Mouse (Mus musculus): Measurements from ENCODE around the gene Abhd5. TPM values are rescaled to one million over a fixed set of nuclear protein-coding genes. Genes with fewer than 3 reads are reported as not detected.

Abhd5 gene
- polyA plus RNA-seq, 1 experiment from 2014 or later, result 23.4 TPM

GRCm38 (mm10) chr9:122314942-122315341 is 36.5 kb upstream of the Abhd5 start:
- no peaks in the 10 kb centered on the region for H3K9me3 ChIP-seq (ENCODE audit: control insufficient read depth, low read length)
- no peak overlapping the region for H3K9ac ChIP-seq (replicated peaks; ENCODE audit: low read depth, low read length)
- H3K4me1 ChIP-seq (ENCODE audit: control insufficient read depth, insufficient read depth, low read length), result no peaks in the 10 kb centered on the region
- H3K4me2 ChIP-seq (ENCODE audit: low read depth, low read length), result no peak overlapping the region
- no peak overlapping the region for H3K27ac ChIP-seq (ENCODE audit: low read depth, low read length)
- H3K27me3 ChIP-seq (ENCODE audit: control insufficient read depth, insufficient read depth, low read length), result no peaks in the 10 kb centered on the region
- 42% methylated on average over 4 of the region's 4 CpGs for WGBS
- no peak overlapping the region for H3K4me3 ChIP-seq (ENCODE audit: low read depth, low read length)
- H3K36me3 ChIP-seq (ENCODE audit: control insufficient read depth, insufficient read depth, low read length), result no peaks in the 10 kb centered on the region
- ATAC-seq (ENCODE audit: low read depth), result no peak

- Histone ChIP-seq H3K9me3 (ENCODE audit: control insufficient read depth, low read length) (no peaks in the 10 kb centered on the region), H3K9ac (replicated peaks; ENCODE audit: low read depth, low read length) (no peak overlapping the region), H3K4me2 (ENCODE audit: low read depth, low read length) (no peak overlapping the region), H3K4me1 (ENCODE audit: control insufficient read depth, insufficient read depth, low read length) (no peaks in the 10 kb centered on the region), H3K36me3 (ENCODE audit: control insufficient read depth, insufficient read depth, low read length) (no peaks in the 10 kb centered on the region), H3K27ac (ENCODE audit: low read depth, low read length) (no peak overlapping the region), H3K4me3 (ENCODE audit: low read depth, low read length) (no peak overlapping the region), H3K27me3 (ENCODE audit: control insufficient read depth, insufficient read depth, low read length) (no peaks in the 10 kb centered on the region)
- WGBS, result 43% methylated on average over 11 of the region's 11 CpGs
- ATAC-seq (ENCODE audit: low read depth), result no peak
Observed at GRCm38 (mm10) chr9:122315501-122315900, 35.9 kb upstream of the Abhd5 start.

- no peaks in the 10 kb centered on the region for H3K27me3 ChIP-seq (ENCODE audit: control insufficient read depth, insufficient read depth, low read length)
- WGBS, result 93% methylated on average over 7 of the region's 7 CpGs
- no peak overlapping the region for H3K4me3 ChIP-seq (ENCODE audit: low read depth, low read length)
- no peak overlapping the region for H3K9ac ChIP-seq (replicated peaks; ENCODE audit: low read depth, low read length)
- H3K4me1 ChIP-seq (ENCODE audit: control insufficient read depth, insufficient read depth, low read length), result no peaks in the 10 kb centered on the region
- H3K4me2 ChIP-seq (ENCODE audit: low read depth, low read length), result no peak overlapping the region
- ATAC-seq (ENCODE audit: low read depth), result no peak
- H3K27ac ChIP-seq (ENCODE audit: low read depth, low read length), result no peak overlapping the region
- H3K9me3 ChIP-seq (ENCODE audit: control insufficient read depth, low read length), result no peaks in the 10 kb centered on the region
- no peaks in the 10 kb centered on the region for H3K36me3 ChIP-seq (ENCODE audit: control insufficient read depth, insufficient read depth, low read length)
Observed at GRCm38 (mm10) chr9:122316562-122316961, 34.8 kb upstream of the Abhd5 start.

- Histone ChIP-seq H3K27ac (ENCODE audit: low read depth, low read length) (no peak overlapping the region), H3K4me1 (ENCODE audit: control insufficient read depth, insufficient read depth, low read length) (no peaks in the 10 kb centered on the region), H3K27me3 (ENCODE audit: control insufficient read depth, insufficient read depth, low read length) (no peaks in the 10 kb centered on the region), H3K4me3 (ENCODE audit: low read depth, low read length) (no peak overlapping the region), H3K36me3 (ENCODE audit: control insufficient read depth, insufficient read depth, low read length) (no peaks in the 10 kb centered on the region), H3K9ac (replicated peaks; ENCODE audit: low read depth, low read length) (no peak overlapping the region), H3K4me2 (ENCODE audit: low read depth, low read length) (no peak overlapping the region), H3K9me3 (ENCODE audit: control insufficient read depth, low read length) (no peaks in the 10 kb centered on the region)
- WGBS, result 93% methylated on average over 4 of the region's 4 CpGs
- no peak for ATAC-seq (ENCODE audit: low read depth)
Observed at GRCm38 (mm10) chr9:122320626-122321025, 30.8 kb upstream of the Abhd5 start.

GRCm38 (mm10) chr9:122322356-122322755 is 29.1 kb upstream of the Abhd5 start:
- 81% methylated on average over 3 of the region's 3 CpGs for WGBS
- no peak for ATAC-seq (ENCODE audit: low read depth)
- no peak overlapping the region for H3K4me2 ChIP-seq (ENCODE audit: low read depth, low read length)
- no peaks in the 10 kb centered on the region for H3K9me3 ChIP-seq (ENCODE audit: control insufficient read depth, low read length)
- no peaks in the 10 kb centered on the region for H3K27me3 ChIP-seq (ENCODE audit: control insufficient read depth, insufficient read depth, low read length)
- no peak overlapping the region for H3K27ac ChIP-seq (ENCODE audit: low read depth, low read length)
- H3K4me1 ChIP-seq (ENCODE audit: control insufficient read depth, insufficient read depth, low read length), result no peaks in the 10 kb centered on the region
- H3K36me3 ChIP-seq (ENCODE audit: control insufficient read depth, insufficient read depth, low read length), result no peaks in the 10 kb centered on the region
- H3K9ac ChIP-seq (replicated peaks; ENCODE audit: low read depth, low read length), result no peak overlapping the region
- H3K4me3 ChIP-seq (ENCODE audit: low read depth, low read length), result no peak overlapping the region

- Histone ChIP-seq H3K27me3 (ENCODE audit: control insufficient read depth, insufficient read depth, low read length) (no peaks in the 10 kb centered on the region), H3K27ac (ENCODE audit: low read depth, low read length) (no peak overlapping the region), H3K36me3 (ENCODE audit: control insufficient read depth, insufficient read depth, low read length) (no peaks in the 10 kb centered on the region), H3K9me3 (ENCODE audit: control insufficient read depth, low read length) (no peaks in the 10 kb centered on the region), H3K9ac (replicated peaks; ENCODE audit: low read depth, low read length) (no peak overlapping the region), H3K4me1 (ENCODE audit: control insufficient read depth, insufficient read depth, low read length) (no peaks in the 10 kb centered on the region), H3K4me3 (ENCODE audit: low read depth, low read length) (no peak overlapping the region), H3K4me2 (ENCODE audit: low read depth, low read length) (no peak overlapping the region)
- WGBS, result 95% methylated on average over 1 of the region's 1 CpGs
- ATAC-seq (ENCODE audit: low read depth), result no peak
Observed at GRCm38 (mm10) chr9:122325996-122326395, 25.4 kb upstream of the Abhd5 start.

- no peak overlapping the region for H3K4me3 ChIP-seq (ENCODE audit: low read depth, low read length)
- no peaks in the 10 kb centered on the region for H3K9me3 ChIP-seq (ENCODE audit: control insufficient read depth, low read length)
- no peaks in the 10 kb centered on the region for H3K36me3 ChIP-seq (ENCODE audit: control insufficient read depth, insufficient read depth, low read length)
- no peak overlapping the region for H3K4me2 ChIP-seq (ENCODE audit: low read depth, low read length)
- no peak overlapping the region for H3K9ac ChIP-seq (replicated peaks; ENCODE audit: low read depth, low read length)
- no peaks in the 10 kb centered on the region for H3K27me3 ChIP-seq (ENCODE audit: control insufficient read depth, insufficient read depth, low read length)
- H3K4me1 ChIP-seq (ENCODE audit: control insufficient read depth, insufficient read depth, low read length), result no peaks in the 10 kb centered on the region
- ATAC-seq (ENCODE audit: low read depth), result no peak
- H3K27ac ChIP-seq (ENCODE audit: low read depth, low read length), result no peak overlapping the region
- WGBS, result 82% methylated on average over 3 of the region's 3 CpGs
Observed at GRCm38 (mm10) chr9:122328199-122328598, 23.2 kb upstream of the Abhd5 start.

- Histone ChIP-seq H3K27me3 (ENCODE audit: control insufficient read depth, insufficient read depth, low read length) (no peaks in the 10 kb centered on the region), H3K36me3 (ENCODE audit: control insufficient read depth, insufficient read depth, low read length) (no peaks in the 10 kb centered on the region), H3K27ac (ENCODE audit: low read depth, low read length) (no peak overlapping the region), H3K9me3 (ENCODE audit: control insufficient read depth, low read length) (no peaks in the 10 kb centered on the region), H3K4me3 (ENCODE audit: low read depth, low read length) (no peak overlapping the region), H3K4me2 (ENCODE audit: low read depth, low read length) (no peak overlapping the region), H3K9ac (replicated peaks; ENCODE audit: low read depth, low read length) (no peak overlapping the region), H3K4me1 (ENCODE audit: control insufficient read depth, insufficient read depth, low read length) (no peaks in the 10 kb centered on the region)
- no peak for ATAC-seq (ENCODE audit: low read depth)
- WGBS, result 80% methylated on average over 2 of the region's 2 CpGs
Observed at GRCm38 (mm10) chr9:122336677-122337076, 14.7 kb upstream of the Abhd5 start.

- Histone ChIP-seq H3K4me3 (ENCODE audit: low read depth, low read length) (no peak overlapping the region), H3K4me2 (ENCODE audit: low read depth, low read length) (no peak overlapping the region), H3K9ac (replicated peaks; ENCODE audit: low read depth, low read length) (no peak overlapping the region), H3K9me3 (ENCODE audit: control insufficient read depth, low read length) (no peaks in the 10 kb centered on the region), H3K36me3 (ENCODE audit: control insufficient read depth, insufficient read depth, low read length) (no peaks in the 10 kb centered on the region), H3K27me3 (ENCODE audit: control insufficient read depth, insufficient read depth, low read length) (no peaks in the 10 kb centered on the region), H3K4me1 (ENCODE audit: control insufficient read depth, insufficient read depth, low read length) (no peaks in the 10 kb centered on the region), H3K27ac (ENCODE audit: low read depth, low read length) (no peak overlapping the region)
- 42% methylated on average over 8 of the region's 8 CpGs for WGBS
- no peak for ATAC-seq (ENCODE audit: low read depth)
Observed at GRCm38 (mm10) chr9:122337510-122337931, 13.9 kb upstream of the Abhd5 start.

- Histone ChIP-seq H3K4me3 (ENCODE audit: low read depth, low read length) (no peak overlapping the region), H3K36me3 (ENCODE audit: control insufficient read depth, insufficient read depth, low read length) (no peaks in the 10 kb centered on the region), H3K9me3 (ENCODE audit: control insufficient read depth, low read length) (no peaks in the 10 kb centered on the region), H3K27me3 (ENCODE audit: control insufficient read depth, insufficient read depth, low read length) (no peaks in the 10 kb centered on the region), H3K9ac (replicated peaks; ENCODE audit: low read depth, low read length) (no peak overlapping the region), H3K4me1 (ENCODE audit: control insufficient read depth, insufficient read depth, low read length) (no peaks in the 10 kb centered on the region), H3K27ac (ENCODE audit: low read depth, low read length) (no peak overlapping the region), H3K4me2 (ENCODE audit: low read depth, low read length) (no peak overlapping the region)
- WGBS, result 56% methylated on average over 5 of the region's 5 CpGs
- ATAC-seq (ENCODE audit: low read depth), result no peak
Observed at GRCm38 (mm10) chr9:122339972-122340371, 11.4 kb upstream of the Abhd5 start.

Data from neural tube, embryonic 14.5 days (tissue).